Mouse (Mus musculus) left cerebral cortex, postnatal 36 days (tissue): Measurements from ENCODE around the gene Dop1a. TPM values are rescaled to one million over a fixed set of nuclear protein-coding genes. Genes with fewer than 3 reads are reported as not detected.
"Not testable (repeated sequence)": the region's sequence is repeated elsewhere in the genome, so short reads cannot be mapped to it uniquely, and the experiment has no call there.

Source experiments
- DNase-seq, 2 experiments: peaks; one replicate each; pipeline ENCODE4 v3.0.0; 2021 to 2022; ENCODE audit warnings: low spot score in 2 of 2, mixed read lengths in 1 of 2
- intact Hi-C: fragments of 180-260 bp; cut with DNase I; formaldehyde crosslinking; loops from one replicate; pipeline ENCODE4 v1.15.1; 2025
- total RNA-seq, 2 experiments: library from RNA; stranded (reverse); gene quantifications; 2 replicates each; pipeline ENCODE4 v1.2.3; 2021

Dop1a gene
- total RNA-seq, 2 experiments from 2014 or later: 52.6 to 60.9 TPM

- intact Hi-C loops: loop anchor here (2.0 kb wide), 1 partner anchor 107 kb away; the partner anchor contains the start of gene Ube2cbp
- DNase-seq: peak; percentile 93 to 96
These were observed 104.7 kb downstream of the Dop1a start, which contains the start of the genes Pgm3 and Rwdd2a for GRCm38 (mm10) chr9:86571540-86572135. Pgm3 (minus strand) TSS chr9:86571842. Rwdd2a (plus strand) TSS chr9:86571991.

- peak; percentile 42 to 47 for DNase-seq
- intact Hi-C loops: loop anchor here (2.0 kb wide), 1 partner anchor 107 kb away; the partner anchor contains the start of gene Ube2cbp
These were observed 105.2 kb downstream of the Dop1a start for GRCm38 (mm10) chr9:86572196-86572595.

- intact Hi-C loops: loop anchor here (2.0 kb wide), 1 partner anchor 108 kb away; the partner anchor contains the start of gene Ube2cbp
- DNase-seq: peak; percentile 67 to 72
These were observed 105.8 kb downstream of the Dop1a start for GRCm38 (mm10) chr9:86572636-86573291.

- no peak for DNase-seq
- intact Hi-C loops: loop anchor here (2.0 kb wide), 1 partner anchor 109 kb away; the partner anchor contains the start of gene Ube2cbp
These were observed 106.8 kb downstream of the Dop1a start for GRCm38 (mm10) chr9:86573616-86574303.

GRCm38 (mm10) chr9:86575178-86575577, 108.2 kb downstream of the Dop1a start:
- intact Hi-C loops: no loop called here
- no peak for DNase-seq

- intact Hi-C loops: no loop called here
- DNase-seq: no peak
These were observed 112.7 kb downstream of the Dop1a start for GRCm38 (mm10) chr9:86579657-86580056.

GRCm38 (mm10) chr9:86583740-86584139, 116.8 kb downstream of the Dop1a start:
- peak; percentile 47 to 57 for DNase-seq
- intact Hi-C loops: no loop called here

- intact Hi-C loops: no loop called here
- DNase-seq: no peak
These were observed 120.3 kb downstream of the Dop1a start for GRCm38 (mm10) chr9:86587019-86587795.

GRCm38 (mm10) chr9:86592676-86593668, 126.0 kb downstream of the Dop1a start:
- intact Hi-C loops: loop anchor here (1.0 to 10.0 kb wide), 3 partner anchors 153 to 432 kb away; partner anchors contain the start of gene Cyb5r4
- DNase-seq: peak; percentile 37 to 45

GRCm38 (mm10) chr9:86594357-86594767, 127.4 kb downstream of the Dop1a start:
- not testable (repeated sequence) for DNase-seq
- intact Hi-C loops: loop anchor here (5.0 to 10.0 kb wide), 2 partner anchors 208 to 430 kb away; partner anchors contain the start of gene Cyb5r4

- DNase-seq: not testable (repeated sequence)
- intact Hi-C loops: loop anchor here (10.0 kb wide), 1 partner anchor 428 kb away; the partner anchor contains the start of gene Cyb5r4
These were observed 130.0 kb downstream of the Dop1a start for GRCm38 (mm10) chr9:86596983-86597382.

- DNase-seq: no peak
- intact Hi-C loops: loop anchor here (10.0 kb wide), 1 partner anchor 425 kb away; the partner anchor contains the start of gene Cyb5r4
These were observed 132.9 kb downstream of the Dop1a start for GRCm38 (mm10) chr9:86599723-86600303.

Other genes starting within 250 kb of the Dop1a start
- gene Ube2cbp, start 2.2 kb upstream of the Dop1a start, total RNA-seq: 1 to 10 TPM; 4.1 to 4.6 TPM
- gene Pgm3, start 104.7 kb downstream of the Dop1a start, total RNA-seq: 10 to 100 TPM; 18.0 to 18.3 TPM
- 10 to 100 TPM; 26.0 to 27.9 TPM for gene Rwdd2a, start 104.8 kb downstream of the Dop1a start, total RNA-seq
- 10 to 100 TPM; 46.3 to 57.0 TPM for gene Me1, start 228.8 kb downstream of the Dop1a start, total RNA-seq